Mouse (Mus musculus): ENCODE data around the gene Aoc1. TPM values are rescaled to one million over a fixed set of nuclear protein-coding genes. Genes with fewer than 3 reads are reported as not detected.

Gene Aoc1
- total and polyA plus RNA-seq, 3 experiments, result 0.19 to 0.21 TPM; not detected in 1

- dilution Hi-C loops (cut with MboI; ENCODE audit: extremely low pct_ligation_motif_present, extremely low pct_unique_long_range_greater_than_20kb, low sequenced_read_pairs), result no loop called here
- Histone ChIP-seq H3K9me3 (replicated peaks; ENCODE audit: low read length) (no peaks in the 10 kb centered on the region), H3K4me3 (replicated peaks in 1 of 3; ENCODE audit: low read depth in 2 of 3, low read length in 2 of 3, poor library complexity in 1 of 3) (no peak overlapping the region), H3K4me1 (ENCODE audit: control insufficient read depth in 1 of 2, insufficient read depth in 2 of 2) (peaks cover 0 to 17% of the 10 kb centered on the region in 2 experiments; a peak in 2 of 4 replicates), H3K36me3 (replicated peaks in 1 of 2; ENCODE audit: control insufficient read depth in 1 of 2, insufficient read depth in 1 of 2, low read length in 1 of 2) (no peaks in the 10 kb centered on the region), H3K4me2 (ENCODE audit: insufficient read depth, low read depth, poor library complexity, severe bottlenecking) (no peak overlapping the region), H3K27ac (ENCODE audit: insufficient read depth, low read depth) (no peak overlapping the region), H3K79me2 (replicated peaks; ENCODE audit: control insufficient read depth, extremely low read depth, insufficient read depth, poor library complexity, severe bottlenecking) (no peaks in the 10 kb centered on the region), H3K27me3 (replicated peaks) (peaks cover 7% of the 10 kb centered on the region), H3K9ac (ENCODE audit: insufficient read depth, low read depth) (no peak overlapping the region)
- no peak for TF ChIP-seq KAT2A (IDR thresholded peaks at IDR 0.05; ENCODE audit: insufficient replicate concordance, low read length)
- no peak for TF ChIP-seq TBP (conservative IDR thresholded peaks at IDR 0.05; ENCODE audit: low read depth, low read length)
- no peak for TF ChIP-seq MXI1 (IDR thresholded peaks at IDR 0.05; ENCODE audit: low read depth, low read length)
- TF ChIP-seq HCFC1 (IDR thresholded peaks at IDR 0.05; ENCODE audit: low read depth, low read length), result no peak
- TF ChIP-seq IRF4 (IDR thresholded peaks at IDR 0.05; ENCODE audit: low read depth, low read length), result no peak
- TF ChIP-seq CTCF (conservative IDR thresholded peaks at IDR 0.05 in 1 of 2, IDR thresholded peaks at IDR 0.05 in 1 of 2; ENCODE audit: low read depth in 2 of 2, low read length in 2 of 2), result peak in 1 of 2 experiments; percentile 60; a peak in 2 of 4 replicates
- peak; percentile 58 for TF ChIP-seq RAD21 (IDR thresholded peaks at IDR 0.05; ENCODE audit: low read depth, low read length)
- no peak for TF ChIP-seq ZKSCAN1 (IDR thresholded peaks at IDR 0.05; ENCODE audit: borderline replicate concordance, low read depth, low read length)
- no peak for TF ChIP-seq USF1 (IDR thresholded peaks at IDR 0.05; ENCODE audit: low read depth, low read length)
- no peak for TF ChIP-seq NELFE (IDR thresholded peaks at IDR 0.05; ENCODE audit: low read depth, low read length)
- TF ChIP-seq ZC3H11A (IDR thresholded peaks at IDR 0.05; ENCODE audit: low read depth, low read length), result no peak
- TF ChIP-seq POLR2A (IDR thresholded peaks at IDR 0.05; ENCODE audit: low read depth, low read length), result no peak
- TF ChIP-seq NRF1 (IDR thresholded peaks at IDR 0.05; ENCODE audit: low read depth, low read length), result no peak
- TF ChIP-seq SMC3 (IDR thresholded peaks at IDR 0.05; ENCODE audit: low read depth, low read length), result peak; percentile 32
- no peak for TF ChIP-seq USF2 (conservative IDR thresholded peaks at IDR 0.05; ENCODE audit: low read depth, low read length)
- no peak for TF ChIP-seq JUN (IDR thresholded peaks at IDR 0.05; ENCODE audit: insufficient read depth, low read depth, low read length)
- no peak for TF ChIP-seq ZNF384 (IDR thresholded peaks at IDR 0.05; ENCODE audit: low read depth, low read length)
- no peak for TF ChIP-seq CHD1 (IDR thresholded peaks at IDR 0.05; ENCODE audit: low read depth, low read length)
- no peak for TF ChIP-seq SIN3A (IDR thresholded peaks at IDR 0.05; ENCODE audit: low read length)
- no peak for TF ChIP-seq TCF12 (IDR thresholded peaks at IDR 0.05; ENCODE audit: low read depth, low read length)
- peak; percentile 24 for DNase-seq (ENCODE audit: extremely low read depth)
- in situ Hi-C loops (cut with MboI; ENCODE audit: low pct_ligation_motif_present, low pct_unique_long_range_greater_than_20kb, low sequenced_read_pairs), result loop anchor here (10.0 to 25.0 kb wide), 2 partner anchors 93 to 321 kb away; partner anchors contain the start of genes AI854703 and Gimap8
These were observed 85.4 kb downstream of the Aoc1 start for GRCm38 (mm10) chr6:48958053-48958452.

Other genes starting within 250 kb of the Aoc1 start
- gene AI854703, start 246.1 kb upstream of the Aoc1 start, total RNA-seq (2012; rRNA removed), result 3.5 and 5.3 TPM in 2 replicates
- 2.1 TPM in 2 replicates for gene AI854703, start 246.1 kb upstream of the Aoc1 start, total RNA-seq (2014; rRNA removed)
- 3.1 and 4.8 TPM in 2 replicates for gene AI854703, start 246.1 kb upstream of the Aoc1 start, polyA plus RNA-seq (2012; ENCODE audit: insufficient read length, low read depth)
- 27.9 and 28.5 TPM in 2 replicates for gene Gimap8, start 225.7 kb upstream of the Aoc1 start, total RNA-seq (2012; rRNA removed)
- gene Gimap8, start 225.7 kb upstream of the Aoc1 start, total RNA-seq (2014; rRNA removed), result 27.5 and 36.8 TPM in 2 replicates
- gene Gimap8, start 225.7 kb upstream of the Aoc1 start, polyA plus RNA-seq (2012; ENCODE audit: insufficient read length, low read depth), result 21.6 and 22.1 TPM in 2 replicates
- gene Gimap9, start 196.8 kb upstream of the Aoc1 start, total RNA-seq (2012; rRNA removed), result 31.0 and 38.5 TPM in 2 replicates
- 75.1 and 83.9 TPM in 2 replicates for gene Gimap9, start 196.8 kb upstream of the Aoc1 start, total RNA-seq (2014; rRNA removed)
- 43.4 and 46.1 TPM in 2 replicates for gene Gimap9, start 196.8 kb upstream of the Aoc1 start, polyA plus RNA-seq (2012; ENCODE audit: insufficient read length, low read depth)
- 113 and 144 TPM in 2 replicates for gene Gimap4, start 188.3 kb upstream of the Aoc1 start, total RNA-seq (2012; rRNA removed)
- gene Gimap4, start 188.3 kb upstream of the Aoc1 start, total RNA-seq (2014; rRNA removed), result 264 and 316 TPM in 2 replicates
- 203 and 274 TPM in 2 replicates for gene Gimap4, start 188.3 kb upstream of the Aoc1 start, polyA plus RNA-seq (2012; ENCODE audit: insufficient read length, low read depth)
- gene Gimap6, start 164.7 kb upstream of the Aoc1 start, total RNA-seq (2012; rRNA removed), result 78.1 and 88.9 TPM in 2 replicates
- gene Gimap6, start 164.7 kb upstream of the Aoc1 start, total RNA-seq (2014; rRNA removed), result 128 and 158 TPM in 2 replicates
- gene Gimap6, start 164.7 kb upstream of the Aoc1 start, polyA plus RNA-seq (2012; ENCODE audit: insufficient read length, low read depth), result 87.9 and 97.2 TPM in 2 replicates
- gene Gm28053, start 154.3 kb upstream of the Aoc1 start, total RNA-seq (2012; rRNA removed), result 10.0 and 12.0 TPM in 2 replicates
- gene Gm28053, start 154.3 kb upstream of the Aoc1 start, total RNA-seq (2014; rRNA removed), result 8.0 and 8.8 TPM in 2 replicates
- 22.7 and 46.9 TPM in 2 replicates for gene Gm28053, start 154.3 kb upstream of the Aoc1 start, polyA plus RNA-seq (2012; ENCODE audit: insufficient read length, low read depth)
- 14.5 and 16.3 TPM in 2 replicates for gene Gimap7, start 154.3 kb upstream of the Aoc1 start, total RNA-seq (2012; rRNA removed)
- 4.2 and 4.3 TPM in 2 replicates for gene Gimap7, start 154.3 kb upstream of the Aoc1 start, total RNA-seq (2014; rRNA removed)
- gene Gimap7, start 154.3 kb upstream of the Aoc1 start, polyA plus RNA-seq (2012; ENCODE audit: insufficient read length, low read depth), result 7.0 and 7.1 TPM in 2 replicates
- gene Gimap1, start 133.8 kb upstream of the Aoc1 start, total RNA-seq (2012; rRNA removed), result 136 and 144 TPM in 2 replicates
- gene Gimap1, start 133.8 kb upstream of the Aoc1 start, total RNA-seq (2014; rRNA removed), result 54.5 and 57.4 TPM in 2 replicates
- gene Gimap1, start 133.8 kb upstream of the Aoc1 start, polyA plus RNA-seq (2012; ENCODE audit: insufficient read length, low read depth), result 91.8 and 113 TPM in 2 replicates
- gene Gimap5, start 126.7 kb upstream of the Aoc1 start, total RNA-seq (2012; rRNA removed), result 82.1 and 82.3 TPM in 2 replicates
- 74.6 and 77.6 TPM in 2 replicates for gene Gimap5, start 126.7 kb upstream of the Aoc1 start, total RNA-seq (2014; rRNA removed)
- gene Gimap5, start 126.7 kb upstream of the Aoc1 start, polyA plus RNA-seq (2012; ENCODE audit: insufficient read length, low read depth), result 56.9 and 59.6 TPM in 2 replicates
- gene Gimap3, start 102.0 kb upstream of the Aoc1 start, total RNA-seq (2012; rRNA removed), result 25.9 and 28.2 TPM in 2 replicates
- 10.8 and 11.6 TPM in 2 replicates for gene Gimap3, start 102.0 kb upstream of the Aoc1 start, total RNA-seq (2014; rRNA removed)
- gene Gimap3, start 102.0 kb upstream of the Aoc1 start, polyA plus RNA-seq (2012; ENCODE audit: insufficient read length, low read depth), result 16.8 and 17.7 TPM in 2 replicates
- 24.9 and 27.2 TPM in 2 replicates for gene Tmem176a, start 32.0 kb upstream of the Aoc1 start, total RNA-seq (2012; rRNA removed)
- 30.0 and 34.6 TPM in 2 replicates for gene Tmem176a, start 32.0 kb upstream of the Aoc1 start, total RNA-seq (2014; rRNA removed)
- gene Tmem176a, start 32.0 kb upstream of the Aoc1 start, polyA plus RNA-seq (2012; ENCODE audit: insufficient read length, low read depth), result 49.8 and 58.0 TPM in 2 replicates
- gene Tmem176b, start 31.4 kb upstream of the Aoc1 start, total RNA-seq (2012; rRNA removed), result 39.4 and 43.3 TPM in 2 replicates
- gene Tmem176b, start 31.4 kb upstream of the Aoc1 start, total RNA-seq (2014; rRNA removed), result 82.2 and 89.8 TPM in 2 replicates
- 159 and 162 TPM in 2 replicates for gene Tmem176b, start 31.4 kb upstream of the Aoc1 start, polyA plus RNA-seq (2012; ENCODE audit: insufficient read length, low read depth)
- not detected in 2 replicates for gene 1600015I10Rik, start 57.0 kb downstream of the Aoc1 start, total RNA-seq (2012; rRNA removed)
- gene 1600015I10Rik, start 57.0 kb downstream of the Aoc1 start, total RNA-seq (2014; rRNA removed), result not detected in 2 replicates
- not detected in 2 replicates for gene 1600015I10Rik, start 57.0 kb downstream of the Aoc1 start, polyA plus RNA-seq (2012; ENCODE audit: insufficient read length, low read depth)
- not detected in 2 replicates for gene Doxl2, start 102.1 kb downstream of the Aoc1 start, total RNA-seq (2012; rRNA removed)
- gene Doxl2, start 102.1 kb downstream of the Aoc1 start, total RNA-seq (2014; rRNA removed), result not detected in 2 replicates
- gene Doxl2, start 102.1 kb downstream of the Aoc1 start, polyA plus RNA-seq (2012; ENCODE audit: insufficient read length, low read depth), result not detected in 2 replicates
- not detected in 2 replicates for gene Svs1, start 114.0 kb downstream of the Aoc1 start, total RNA-seq (2012; rRNA removed)
- gene Svs1, start 114.0 kb downstream of the Aoc1 start, total RNA-seq (2014; rRNA removed), result not detected in 2 replicates
- gene Svs1, start 114.0 kb downstream of the Aoc1 start, polyA plus RNA-seq (2012; ENCODE audit: insufficient read length, low read depth), result not detected in 2 replicates
- 0.08 TPM in 1 of 2 replicates, not detected in the other for gene Gpnmb, start 163.7 kb downstream of the Aoc1 start, total RNA-seq (2012; rRNA removed)
- gene Gpnmb, start 163.7 kb downstream of the Aoc1 start, total RNA-seq (2014; rRNA removed), result not detected in 2 replicates
- 0.24 TPM in 1 of 2 replicates, not detected in the other for gene Gpnmb, start 163.7 kb downstream of the Aoc1 start, polyA plus RNA-seq (2012; ENCODE audit: insufficient read length, low read depth)
- gene Malsu1, start 200.9 kb downstream of the Aoc1 start, total RNA-seq (2012; rRNA removed), result 35.4 and 39.0 TPM in 2 replicates
- 57.1 and 59.6 TPM in 2 replicates for gene Malsu1, start 200.9 kb downstream of the Aoc1 start, total RNA-seq (2014; rRNA removed)
- gene Malsu1, start 200.9 kb downstream of the Aoc1 start, polyA plus RNA-seq (2012; ENCODE audit: insufficient read length, low read depth), result 73.5 and 78.7 TPM in 2 replicates

Measured in CH12.LX (cell line).